Mouse (Mus musculus) G1E (cell line): ENCODE measurements around the gene Pax5. TPM values are rescaled to one million over a fixed set of nuclear protein-coding genes. Genes with fewer than 3 reads are reported as not detected.

Experiments
- ATAC-seq: 2 replicates; pipeline ENCODE4 v1.8.0; 2016; ENCODE audit warnings: mild to moderate bottlenecking; ENCODE audit not compliant: insufficient number of reproducible peaks, poor library complexity, low FRiP score, severe bottlenecking; ENCODE audit errors: extremely low read depth
- DNase-seq: peaks from one replicate; pipeline ENCODE4 v3.0.0; 2012; ENCODE audit warnings: low spot score
- H3K27me3 ChIP-seq: 2 replicates; pipeline ENCODE4 v1.6.1; 2012; ENCODE audit warnings: mild to moderate bottlenecking, low read length, inconsistent platforms; ENCODE audit not compliant: insufficient read depth
- H3K36me3 ChIP-seq: replicated peaks from 2 replicates; pipeline ENCODE3; 2012; ENCODE audit warnings: mild to moderate bottlenecking, inconsistent platforms
- H3K4me1 ChIP-seq: 2 replicates; pipeline ENCODE4 v1.6.1; 2012; ENCODE audit warnings: low read depth, low read length, inconsistent platforms, mixed read lengths; ENCODE audit not compliant: insufficient read depth
- H3K4me3 ChIP-seq: 2 replicates; pipeline ENCODE4 v1.5.1; 2012; ENCODE audit warnings: low read depth, mild to moderate bottlenecking, inconsistent platforms, low read length, moderate library complexity, mixed read lengths
- H3K9me3 ChIP-seq: replicated peaks from 2 replicates; pipeline ENCODE4 v1.6.1; 2012; ENCODE audit warnings: inconsistent platforms
- CTCF ChIP-seq: IDR thresholded peaks from 2 replicates; pipeline ENCODE4 v1.5.1; 2012; ENCODE audit warnings: low read depth, low read length, inconsistent platforms, mixed read lengths
- GATA1 ChIP-seq: IDR thresholded peaks from 2 replicates; pipeline ENCODE4 v1.6.1; 2012; ENCODE audit warnings: borderline replicate concordance, low read length, inconsistent platforms, mixed read lengths
- GATA2 ChIP-seq: IDR thresholded peaks from 2 replicates; pipeline ENCODE4 v1.6.1; 2012; ENCODE audit warnings: low read depth, low read length, inconsistent platforms, borderline replicate concordance
- POLR2AphosphoS5 ChIP-seq: IDR thresholded peaks from 2 replicates; pipeline ENCODE4 v1.6.1; 2012; ENCODE audit warnings: low read depth, low read length, inconsistent platforms; ENCODE audit not compliant: insufficient replicate concordance
- TAL1 ChIP-seq: conservative IDR thresholded peaks from 2 replicates; pipeline ENCODE4 v1.6.1; 2012; ENCODE audit warnings: low read depth, low read length, inconsistent platforms, mixed read lengths
- polyA plus RNA-seq: library from polyadenylated mRNA; stranded (reverse); fragments of >175 nt; gene quantifications from 2 replicates; pipeline ENCODE4 v1.2.3, GENCODE M21; 2012
- total RNA-seq, 2 experiments: library from RNA; stranded (forward) in 1 of 2; stranded (reverse) in 1 of 2; fragments of 200-1000 nt in 1 of 2; fragments of >200 nt in 1 of 2; fragmentation: Nextera tagmentation in 1 of 2; gene quantifications; 2 replicates each; pipeline ENCODE4 v1.2.3; 2014 to 2017

The Pax5 gene
- total and polyA plus RNA-seq, 3 experiments = 0.22 TPM; not detected in 2

GRCm38 (mm10) chr4:44490872-44491271, 219.4 kb downstream of the Pax5 start:
- Histone ChIP-seq H3K4me3 (no peak overlapping the region), H3K36me3 (no peaks in the 10 kb centered on the region), H3K4me1 (no peaks in the 10 kb centered on the region), H3K9me3 (no peaks in the 10 kb centered on the region), H3K27me3 (peaks cover 11% of the 10 kb centered on the region)
- DNase-seq = no peak
- TF ChIP-seq GATA1 = no peak
- ATAC-seq = no peak

- Histone ChIP-seq H3K36me3 (no peaks in the 10 kb centered on the region), H3K4me1 (no peaks in the 10 kb centered on the region), H3K4me3 (no peak overlapping the region), H3K9me3 (no peaks in the 10 kb centered on the region), H3K27me3 (peaks cover 14% of the 10 kb centered on the region)
- DNase-seq (no peak), ATAC-seq (no peak)
- no peak for TF ChIP-seq CTCF
- TF ChIP-seq GATA1 = no peak
- no peak for TF ChIP-seq POLR2AphosphoS5
- TF ChIP-seq GATA2 = no peak
- no peak for TF ChIP-seq TAL1
Observed at GRCm38 (mm10) chr4:44488702-44489101, 221.6 kb downstream of the Pax5 start.

- peaks cover 13% of the 10 kb centered on the region for H3K27me3 ChIP-seq
- no peaks in the 10 kb centered on the region for H3K36me3 ChIP-seq
- DNase-seq (no peak), ATAC-seq (no peak)
- no peaks in the 10 kb centered on the region for H3K4me1 ChIP-seq
- no peak for TF ChIP-seq POLR2AphosphoS5
- no peaks in the 10 kb centered on the region for H3K9me3 ChIP-seq
- H3K4me3 ChIP-seq = no peak overlapping the region
Observed at GRCm38 (mm10) chr4:44488219-44488618, 222.1 kb downstream of the Pax5 start.

- ATAC-seq = no peak
Observed at GRCm38 (mm10) chr4:44482851-44483250, 227.4 kb downstream of the Pax5 start.

GRCm38 (mm10) chr4:44479755-44480154, 230.5 kb downstream of the Pax5 start:
- no peaks in the 10 kb centered on the region for H3K36me3 ChIP-seq
- no peak overlapping the region for H3K4me3 ChIP-seq
- H3K4me1 ChIP-seq = no peaks in the 10 kb centered on the region
- H3K27me3 ChIP-seq = 0 out of 2 replicates have a peak, but pooled peaks cover 2% of the 10 kb centered on the region
- ATAC-seq = no peak
- TF ChIP-seq GATA1 = no peak
- no peak for TF ChIP-seq GATA2
- TF ChIP-seq TAL1 = no peak
- no peak for TF ChIP-seq CTCF
- no peak for TF ChIP-seq POLR2AphosphoS5
- DNase-seq = no peak
- H3K9me3 ChIP-seq = no peaks in the 10 kb centered on the region; the same call in 1 of the 2 replicates

More at GRCm38 (mm10) chr4:44482851-44483250, 227.4 kb downstream of the Pax5 start:
- H3K36me3 ChIP-seq = no peaks in the 10 kb centered on the region
- H3K4me1 ChIP-seq = no peaks in the 10 kb centered on the region
- no peak for TF ChIP-seq TAL1
- TF ChIP-seq GATA1 = no peak
- TF ChIP-seq GATA2 = no peak
- no peak for TF ChIP-seq CTCF
- no peak for TF ChIP-seq POLR2AphosphoS5
- H3K9me3 ChIP-seq = no peaks in the 10 kb centered on the region; the same call in 1 of the 2 replicates
- H3K27me3 ChIP-seq = 0 out of 2 replicates have a peak, but pooled peaks cover 8% of the 10 kb centered on the region
- H3K4me3 ChIP-seq = no peak overlapping the region
- no peak for DNase-seq

Other genes with a start within 250 kb of the Pax5 start
- gene Zcchc7, start 45.4 kb upstream of the Pax5 start, total RNA-seq (2014; fragmentation: Nextera tagmentation) = 59.9 and 61.3 TPM in 2 replicates
- 67.7 and 129 TPM in 2 replicates for gene Zcchc7, start 45.4 kb upstream of the Pax5 start, total RNA-seq (2017)
- gene Zcchc7, start 45.4 kb upstream of the Pax5 start, polyA plus RNA-seq = 26.3 and 28.6 TPM in 2 replicates